Mouse (Mus musculus) yolk sac, embryonic 10.5 days (tissue): ENCODE data around the gene Dhx40.

Experiments used
- DNase-seq: peaks from one replicate; pipeline ENCODE4 v3.0.0-alpha.2; 2017; ENCODE audit warnings: low spot score

Gene Dhx40

DNA sequence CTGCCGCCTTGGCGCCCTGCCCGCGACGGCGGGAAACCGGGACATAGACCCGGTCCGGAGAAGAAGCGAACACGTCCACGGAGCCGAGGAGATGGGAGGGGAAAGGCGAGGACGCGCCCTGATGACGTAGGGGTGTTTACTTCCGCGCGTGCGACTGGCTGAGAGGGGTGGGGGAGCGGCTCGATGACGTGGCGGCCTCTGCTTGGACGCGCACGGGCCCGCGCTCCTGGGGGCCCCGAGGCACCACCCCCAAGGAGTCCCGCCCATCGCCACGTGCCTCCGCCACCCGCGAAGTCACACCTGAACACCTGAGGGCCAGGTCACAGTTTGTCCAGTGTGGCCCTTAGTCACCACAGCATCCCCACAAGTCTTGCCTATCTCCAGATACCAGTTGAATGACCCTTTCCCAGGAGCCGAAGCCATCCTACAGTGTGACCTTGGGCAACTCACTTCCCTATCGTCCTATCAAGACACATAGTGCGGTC lies at the start of gene Dhx40:
TSS of gene Dhx40 (minus strand) at position 242 of the 485 bp plus-strand sequence.
- DNase-seq, result peak; percentile 88

- no peak for DNase-seq
Measured at GRCm38 (mm10) chr11:86855639-86856425, 48.3 kb upstream of the Dhx40 start.

DNA sequence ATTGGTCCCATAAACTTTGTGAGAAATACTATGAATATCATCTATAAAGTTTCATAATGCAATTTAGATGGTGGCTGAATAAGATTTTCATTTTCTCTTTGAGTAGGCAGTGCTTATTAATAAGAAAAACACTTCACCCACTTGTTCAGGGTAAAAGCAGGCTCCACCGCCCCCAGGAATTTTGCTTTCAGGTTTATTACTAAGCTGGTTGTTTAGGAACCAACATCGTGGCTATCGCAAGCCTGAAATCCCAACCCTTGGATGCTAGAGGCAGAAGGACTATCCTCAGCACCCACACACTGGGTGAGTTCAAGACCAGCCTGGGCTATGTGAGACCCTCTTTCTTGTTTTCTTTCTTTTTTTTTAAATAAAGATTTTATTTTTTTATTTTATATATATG lies 45.5 kb upstream of the Dhx40 start:
- DNase-seq, result no peak

- no peak for DNase-seq
Measured at GRCm38 (mm10) chr11:86852534-86853054, 45.0 kb upstream of the Dhx40 start.

GRCm38 (mm10) chr11:86851714-86852533 lies 44.4 kb upstream of the Dhx40 start:
- no peak for DNase-seq

DNA sequence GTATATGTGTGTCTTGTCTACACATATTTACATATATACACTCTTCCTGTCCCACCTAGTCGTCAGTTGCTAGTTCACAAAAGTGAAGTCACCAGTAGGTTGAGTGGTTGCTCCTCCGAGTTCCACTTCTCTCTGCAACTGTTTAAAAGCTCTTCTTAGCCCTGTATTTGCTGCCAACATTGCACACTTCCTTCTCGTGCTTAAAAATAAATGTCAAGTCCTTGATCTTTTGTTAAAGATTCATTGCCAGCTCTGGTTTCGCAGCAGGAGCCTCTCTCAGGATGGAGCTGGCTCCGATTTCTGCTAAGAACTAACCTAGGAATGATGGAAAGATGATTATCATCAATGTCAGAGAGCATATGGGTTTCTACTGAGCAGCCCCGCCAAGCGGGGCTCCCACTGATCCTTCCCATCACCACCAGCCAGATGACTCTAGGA lies 43.7 kb upstream of the Dhx40 start:
- no peak for DNase-seq

DNA sequence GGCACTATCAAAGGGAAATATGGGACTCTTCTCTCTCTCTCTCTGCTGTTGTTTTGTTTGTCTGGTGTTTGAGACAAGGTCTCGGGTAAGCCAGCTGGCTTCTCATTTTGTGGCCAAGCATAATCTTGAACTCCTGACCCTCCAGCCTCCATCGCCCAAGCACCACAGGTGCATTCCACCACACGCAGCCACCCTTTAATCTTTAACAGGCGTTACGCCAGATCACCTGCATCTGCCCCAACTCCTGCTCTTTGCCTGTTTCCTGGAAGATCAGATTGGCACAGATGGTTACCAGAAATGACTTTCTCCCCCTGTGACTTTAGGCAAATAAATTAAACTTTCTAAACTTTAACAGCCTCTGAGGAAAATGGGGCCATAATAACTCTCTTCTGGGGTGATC lies 36.3 kb upstream of the Dhx40 start:
- no peak for DNase-seq

DNA sequence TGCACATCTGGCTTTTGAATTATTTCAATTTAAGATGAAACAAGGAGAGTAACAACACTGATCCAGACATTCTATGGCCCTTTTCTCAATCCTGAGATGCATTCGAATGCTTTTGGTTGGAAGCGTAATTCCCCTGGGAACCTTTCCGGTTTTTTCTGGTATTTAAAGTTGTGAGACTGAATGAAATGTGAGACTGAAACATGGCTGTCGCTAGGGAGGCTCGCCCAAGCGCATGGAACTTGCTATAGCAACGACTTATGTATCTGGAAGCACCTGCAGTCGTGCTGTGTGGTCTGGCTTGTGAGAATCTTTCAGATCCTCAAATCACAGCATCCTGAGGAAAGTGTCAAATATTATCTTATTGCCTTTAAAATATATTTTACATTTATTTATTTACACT lies 33.7 kb upstream of the Dhx40 start:
- DNase-seq, result no peak

GRCm38 (mm10) chr11:86840511-86841154 lies 33.1 kb upstream of the Dhx40 start:
- peak; percentile 88 for DNase-seq

GRCm38 (mm10) chr11:86839716-86840447 lies 32.3 kb upstream of the Dhx40 start:
- DNase-seq, result peak; percentile 63

GRCm38 (mm10) chr11:86838792-86839191 lies 31.2 kb upstream of the Dhx40 start:
- no peak for DNase-seq

DNA sequence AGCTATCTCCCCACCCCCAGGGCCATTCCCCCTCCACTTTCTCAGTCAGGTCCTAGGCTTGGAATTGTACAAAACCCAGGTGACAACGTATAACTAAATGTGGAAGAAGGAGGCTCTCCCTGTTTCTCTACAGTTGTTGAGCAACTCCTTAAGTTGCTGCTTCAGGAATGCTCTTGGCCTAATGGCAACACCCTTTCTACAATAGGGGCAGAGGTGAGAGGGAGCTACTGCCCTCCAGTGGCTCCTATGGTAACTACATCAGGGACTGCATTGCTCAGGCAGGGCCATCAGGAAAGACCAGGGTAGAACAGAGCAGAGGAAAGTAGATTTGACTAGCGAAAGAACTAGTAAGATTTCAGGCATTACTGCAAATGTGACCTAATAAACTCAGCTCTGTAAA lies 28.8 kb upstream of the Dhx40 start:
- DNase-seq, result peak; percentile 85

- peak; percentile 66 for DNase-seq
Measured at GRCm38 (mm10) chr11:86834628-86835338, 27.2 kb upstream of the Dhx40 start.

- no peak for DNase-seq
Measured at GRCm38 (mm10) chr11:86834050-86834449, 26.5 kb upstream of the Dhx40 start.

- peak; percentile 71 for DNase-seq
Measured at GRCm38 (mm10) chr11:86833153-86833552, 25.6 kb upstream of the Dhx40 start.

DNA sequence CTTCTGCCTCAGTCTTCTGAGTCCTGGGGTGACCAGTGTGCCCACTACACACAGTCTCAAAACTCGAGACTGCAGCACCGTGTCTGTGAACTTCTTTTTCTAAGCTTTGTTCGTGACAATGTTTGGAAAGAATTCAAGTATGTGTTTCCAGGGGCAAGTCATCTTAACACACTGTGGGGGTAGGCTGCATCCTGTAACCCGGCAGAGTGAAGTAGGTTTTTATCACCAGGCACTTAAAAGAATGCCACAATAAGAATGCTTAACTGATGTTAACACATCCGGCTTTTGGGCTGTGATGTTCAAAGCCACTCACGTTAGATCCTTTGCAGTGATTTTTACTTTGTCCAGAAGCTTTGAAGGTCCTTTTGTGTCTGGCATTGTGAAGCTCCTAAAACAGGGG lies 20.9 kb upstream of the Dhx40 start:
- no peak for DNase-seq

DNA sequence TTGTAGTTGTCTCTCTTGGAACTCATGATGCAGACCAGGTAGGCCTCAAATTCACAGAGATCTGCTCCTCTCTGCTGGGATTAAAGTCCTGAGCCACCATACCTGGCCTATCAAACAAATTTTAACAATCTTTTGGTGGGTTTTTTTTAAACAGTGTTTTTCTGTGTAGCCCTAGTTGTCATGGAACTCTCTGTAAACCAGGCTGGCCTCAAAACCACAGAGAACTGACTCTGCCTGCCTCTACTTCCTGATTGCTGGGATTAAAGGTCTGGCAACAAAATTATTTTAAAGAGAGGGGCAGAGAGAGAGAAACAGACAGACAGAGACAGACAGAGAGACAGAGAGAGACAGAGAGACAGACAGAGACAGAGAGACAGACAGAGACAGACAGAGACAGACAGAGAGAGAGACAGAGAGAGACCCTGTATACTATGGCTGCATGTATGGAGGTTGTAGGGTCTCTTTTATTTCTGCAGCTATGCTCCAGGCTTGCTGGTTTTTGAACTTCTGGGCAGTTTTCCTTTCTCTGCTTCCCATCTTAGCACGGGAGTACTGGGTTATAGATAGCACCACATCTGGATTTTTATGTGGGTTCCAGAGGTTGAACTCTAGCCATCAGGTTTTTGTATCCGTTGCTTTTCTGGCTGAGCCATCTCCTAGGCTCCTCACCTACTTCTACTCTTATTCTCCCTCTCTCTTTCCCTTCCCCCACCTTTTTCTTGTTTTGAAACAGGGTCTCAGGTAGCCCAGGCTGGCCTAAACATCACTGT lies 20.1 kb upstream of the Dhx40 start:
- no peak for DNase-seq

GRCm38 (mm10) chr11:86824433-86824832 lies 16.9 kb upstream of the Dhx40 start:
- no peak for DNase-seq

GRCm38 (mm10) chr11:86822531-86822930 lies 15.0 kb upstream of the Dhx40 start:
- no peak for DNase-seq

- DNase-seq, result no peak
Measured at GRCm38 (mm10) chr11:86819536-86819935, 12.0 kb upstream of the Dhx40 start.
